Mouse (Mus musculus): ENCODE data around the gene Fbxw5. TPM values are rescaled to one million over a fixed set of nuclear protein-coding genes. Genes with fewer than 3 reads are reported as not detected.
A peak's percentile ranks its signal among the peaks of the same experiment; 100 is the strongest.

Fbxw5 gene
- polyA plus RNA-seq, 1 experiment: 44.3 TPM

GRCm38 (mm10) chr2:25477967-25478675 is 22.4 kb upstream of the Fbxw5 start:
- TF ChIP-seq CTCF (IDR thresholded peaks at IDR 0.05; ENCODE audit: extremely low read depth, insufficient read depth, low read length) (no peak), POLR2A (IDR thresholded peaks at IDR 0.05; ENCODE audit: extremely low read depth, insufficient read depth, low read length) (no peak)
- H3K27ac ChIP-seq (ENCODE audit: insufficient read depth, low read length): peak overlapping the region; percentile 58; the same call in 1 of the 2 replicates
- H3K4me3 ChIP-seq (ENCODE audit: insufficient read depth, low read length): no peak overlapping the region
- peaks cover 4% of the 10 kb centered on the region; the same call in 1 of the 2 replicates for H3K4me1 ChIP-seq (ENCODE audit: control insufficient read depth, insufficient read depth, low read length)

DNA sequence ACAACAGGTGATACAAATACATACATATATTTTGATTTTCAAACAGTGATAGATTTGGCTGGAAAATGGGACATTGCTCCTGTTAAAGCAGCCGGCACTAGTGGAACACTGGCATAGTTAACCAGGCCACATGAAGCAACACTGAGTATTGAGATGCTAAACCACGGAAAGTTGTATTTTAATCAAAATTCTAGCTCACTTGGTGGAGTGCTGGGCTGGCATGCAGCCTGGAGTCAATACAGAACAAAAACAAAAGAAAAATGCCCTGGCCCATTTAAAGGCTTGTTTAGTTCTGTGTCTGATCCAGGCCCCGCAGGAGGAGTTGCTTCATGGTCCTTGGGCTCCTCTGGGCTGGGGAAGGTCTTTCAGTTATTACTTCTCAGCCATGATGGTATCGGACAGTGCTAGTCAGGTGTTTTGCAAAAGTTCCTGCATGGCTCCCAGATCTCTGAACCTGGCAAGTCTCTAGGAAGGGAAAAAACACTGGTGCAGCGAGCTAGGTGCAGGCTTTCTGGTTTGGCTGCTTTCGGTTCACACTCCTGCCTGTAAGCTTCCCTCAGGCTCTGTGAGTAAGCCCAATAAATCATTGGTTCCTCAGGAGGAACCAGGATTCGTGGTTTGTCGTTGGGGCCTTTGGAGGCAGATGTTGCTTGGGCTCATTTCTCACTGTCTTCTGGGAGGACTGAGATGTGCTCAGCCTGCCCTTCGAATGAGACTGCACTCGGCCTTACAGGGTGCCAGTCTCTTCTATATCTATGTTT is 20.8 kb upstream of the Fbxw5 start:
- Histone ChIP-seq H3K4me3 (ENCODE audit: insufficient read depth, low read length) (no peak overlapping the region), H3K4me1 (ENCODE audit: control insufficient read depth, insufficient read depth, low read length) (peaks cover 4% of the 10 kb centered on the region; the same call in 1 of the 2 replicates), H3K27ac (ENCODE audit: insufficient read depth, low read length) (peak overlapping the region; percentile 52; the same call in 1 of the 2 replicates)
- TF ChIP-seq POLR2A (IDR thresholded peaks at IDR 0.05; ENCODE audit: extremely low read depth, insufficient read depth, low read length) (no peak), CTCF (IDR thresholded peaks at IDR 0.05; ENCODE audit: extremely low read depth, insufficient read depth, low read length) (no peak)

DNA sequence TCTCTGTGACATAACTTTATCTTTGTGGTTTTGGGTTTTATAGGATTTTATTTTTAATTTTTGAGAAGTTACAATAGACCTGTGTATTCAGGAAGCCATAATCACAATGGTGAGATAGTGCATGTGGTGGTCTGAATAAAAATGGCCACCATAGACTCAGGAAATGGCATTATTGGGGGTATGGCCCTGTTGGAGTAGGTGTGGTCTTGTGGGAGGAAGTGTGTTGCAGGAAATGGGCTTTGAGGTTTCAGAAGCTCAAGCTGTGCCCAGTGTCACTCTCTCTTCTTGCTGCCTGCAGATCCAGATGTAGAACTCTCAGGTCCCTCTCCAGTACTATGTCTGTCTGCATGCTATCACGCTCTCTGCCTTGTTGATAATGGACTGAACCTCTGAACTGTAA is 20.0 kb upstream of the Fbxw5 start:
- peaks cover 4% of the 10 kb centered on the region; the same call in 1 of the 2 replicates for H3K4me1 ChIP-seq (ENCODE audit: control insufficient read depth, insufficient read depth, low read length)
- no peak overlapping the region for H3K4me3 ChIP-seq (ENCODE audit: insufficient read depth, low read length)
- H3K27ac ChIP-seq (ENCODE audit: insufficient read depth, low read length): no peak overlapping the region
- no peak for TF ChIP-seq POLR2A (IDR thresholded peaks at IDR 0.05; ENCODE audit: extremely low read depth, insufficient read depth, low read length)
- no peak for TF ChIP-seq CTCF (IDR thresholded peaks at IDR 0.05; ENCODE audit: extremely low read depth, insufficient read depth, low read length)

DNA sequence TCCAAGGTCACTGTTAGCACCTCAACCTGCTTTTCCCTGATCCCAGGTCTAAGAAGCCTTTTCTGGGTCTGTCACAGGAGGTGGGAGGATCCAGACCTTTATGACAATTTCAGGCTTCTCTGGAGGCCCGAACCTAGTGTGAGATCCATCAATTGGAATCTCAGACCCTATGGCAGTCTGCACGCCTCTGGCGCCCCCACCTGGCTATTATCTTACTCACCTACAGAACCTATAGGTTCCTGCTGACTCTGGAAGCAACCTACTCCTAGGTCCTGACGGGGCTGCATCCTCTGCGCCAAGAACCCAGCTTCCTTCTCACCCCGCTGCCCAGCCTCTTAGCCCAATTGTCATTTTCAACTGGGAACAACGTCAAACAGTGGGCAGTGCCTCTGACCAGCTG is 17.6 kb upstream of the Fbxw5 start:
- Histone ChIP-seq H3K4me3 (ENCODE audit: insufficient read depth, low read length) (no peak overlapping the region), H3K27ac (ENCODE audit: insufficient read depth, low read length) (no peak overlapping the region), H3K4me1 (ENCODE audit: control insufficient read depth, insufficient read depth, low read length) (peaks cover 4% of the 10 kb centered on the region; the same call in 1 of the 2 replicates)
- peak; percentile 46 for TF ChIP-seq CTCF (IDR thresholded peaks at IDR 0.05; ENCODE audit: extremely low read depth, insufficient read depth, low read length)
- TF ChIP-seq POLR2A (IDR thresholded peaks at IDR 0.05; ENCODE audit: extremely low read depth, insufficient read depth, low read length): no peak

GRCm38 (mm10) chr2:25484901-25485647 is 15.5 kb upstream of the Fbxw5 start:
- Histone ChIP-seq H3K27ac (ENCODE audit: insufficient read depth, low read length) (no peak overlapping the region), H3K4me1 (ENCODE audit: control insufficient read depth, insufficient read depth, low read length) (no peaks in the 10 kb centered on the region)

GRCm38 (mm10) chr2:25487965-25488670 is 12.4 kb upstream of the Fbxw5 start:
- Histone ChIP-seq H3K4me1 (ENCODE audit: control insufficient read depth, insufficient read depth, low read length) (no peaks in the 10 kb centered on the region), H3K27ac (ENCODE audit: insufficient read depth, low read length) (no peak overlapping the region), H3K4me3 (ENCODE audit: insufficient read depth, low read length) (no peak overlapping the region)
- TF ChIP-seq CTCF (IDR thresholded peaks at IDR 0.05; ENCODE audit: extremely low read depth, insufficient read depth, low read length) (no peak), POLR2A (IDR thresholded peaks at IDR 0.05; ENCODE audit: extremely low read depth, insufficient read depth, low read length) (no peak)

More at GRCm38 (mm10) chr2:25484901-25485647, 15.5 kb upstream of the Fbxw5 start:
- no peak for TF ChIP-seq POLR2A (IDR thresholded peaks at IDR 0.05; ENCODE audit: extremely low read depth, insufficient read depth, low read length)
- no peak for TF ChIP-seq CTCF (IDR thresholded peaks at IDR 0.05; ENCODE audit: extremely low read depth, insufficient read depth, low read length)
- no peak overlapping the region for H3K4me3 ChIP-seq (ENCODE audit: insufficient read depth, low read length)

DNA sequence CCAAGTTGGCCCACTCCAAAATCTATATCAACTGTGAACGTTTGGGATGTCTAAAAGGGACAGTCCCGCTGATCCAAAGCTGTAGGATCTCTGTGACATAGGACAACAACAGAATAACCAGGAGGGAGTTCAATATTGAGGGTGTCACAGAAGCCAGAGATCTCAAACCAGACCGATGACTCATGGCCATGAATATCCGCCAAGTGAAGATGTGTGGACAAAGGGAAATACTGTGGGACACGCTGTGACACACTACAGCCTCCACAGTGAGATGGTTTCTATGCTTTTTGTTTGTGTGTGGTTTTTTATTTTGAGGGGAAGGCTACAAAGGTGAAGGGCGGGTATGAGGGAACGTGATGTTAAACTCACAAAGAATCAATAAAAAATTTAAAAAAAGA is 11.9 kb upstream of the Fbxw5 start:
- no peak for TF ChIP-seq POLR2A (IDR thresholded peaks at IDR 0.05; ENCODE audit: extremely low read depth, insufficient read depth, low read length)
- no peak for TF ChIP-seq CTCF (IDR thresholded peaks at IDR 0.05; ENCODE audit: extremely low read depth, insufficient read depth, low read length)
- Histone ChIP-seq H3K4me1 (ENCODE audit: control insufficient read depth, insufficient read depth, low read length) (no peaks in the 10 kb centered on the region), H3K27ac (ENCODE audit: insufficient read depth, low read length) (no peak overlapping the region), H3K4me3 (ENCODE audit: insufficient read depth, low read length) (no peak overlapping the region)

GRCm38 (mm10) chr2:25492988-25493387 is 7.6 kb upstream of the Fbxw5 start:
- Histone ChIP-seq H3K27ac (ENCODE audit: insufficient read depth, low read length) (no peak overlapping the region), H3K4me3 (ENCODE audit: insufficient read depth, low read length) (no peak overlapping the region)
- TF ChIP-seq POLR2A (IDR thresholded peaks at IDR 0.05; ENCODE audit: extremely low read depth, insufficient read depth, low read length): no peak
- no peak for TF ChIP-seq CTCF (IDR thresholded peaks at IDR 0.05; ENCODE audit: extremely low read depth, insufficient read depth, low read length)

GRCm38 (mm10) chr2:25493476-25493961 is 7.0 kb upstream of the Fbxw5 start, which contains the start of gene Lcn12:
Gene Lcn12 (minus strand): TSS chr2:25493911.
- TF ChIP-seq POLR2A (IDR thresholded peaks at IDR 0.05; ENCODE audit: extremely low read depth, insufficient read depth, low read length) (no peak), CTCF (IDR thresholded peaks at IDR 0.05; ENCODE audit: extremely low read depth, insufficient read depth, low read length) (no peak)
- Histone ChIP-seq H3K27ac (ENCODE audit: insufficient read depth, low read length) (no peak within 1 kb of the TSS), H3K4me1 (ENCODE audit: control insufficient read depth, insufficient read depth, low read length) (no peaks in the 10 kb centered on the region), H3K4me3 (ENCODE audit: insufficient read depth, low read length) (no peak within 1 kb of the TSS)

More at GRCm38 (mm10) chr2:25492988-25493387, 7.6 kb upstream of the Fbxw5 start:
- no peaks in the 10 kb centered on the region for H3K4me1 ChIP-seq (ENCODE audit: control insufficient read depth, insufficient read depth, low read length)

All from cortical plate, adult 2 months (tissue).